Mouse (Mus musculus) adrenal gland, adult (tissue): ENCODE results near the gene Mcat.

Experiments
- DNase-seq, 2 experiments: peaks; one replicate each; pipeline ENCODE4 v3.0.0; 2022 to 2023; ENCODE audit warnings: low spot score in 1 of 2; ENCODE audit not compliant: inconsistent age in 2 of 2

The Mcat gene

GRCm38 (mm10) chr15:83563327-83563856 is at the start of gene Mcat, which contains the start of gene Tspo:
Mcat (minus strand) TSS chr15:83563787.
Tspo (plus strand) TSS chr15:83563592.
- DNase-seq = peak; percentile 89 to 96

DNA sequence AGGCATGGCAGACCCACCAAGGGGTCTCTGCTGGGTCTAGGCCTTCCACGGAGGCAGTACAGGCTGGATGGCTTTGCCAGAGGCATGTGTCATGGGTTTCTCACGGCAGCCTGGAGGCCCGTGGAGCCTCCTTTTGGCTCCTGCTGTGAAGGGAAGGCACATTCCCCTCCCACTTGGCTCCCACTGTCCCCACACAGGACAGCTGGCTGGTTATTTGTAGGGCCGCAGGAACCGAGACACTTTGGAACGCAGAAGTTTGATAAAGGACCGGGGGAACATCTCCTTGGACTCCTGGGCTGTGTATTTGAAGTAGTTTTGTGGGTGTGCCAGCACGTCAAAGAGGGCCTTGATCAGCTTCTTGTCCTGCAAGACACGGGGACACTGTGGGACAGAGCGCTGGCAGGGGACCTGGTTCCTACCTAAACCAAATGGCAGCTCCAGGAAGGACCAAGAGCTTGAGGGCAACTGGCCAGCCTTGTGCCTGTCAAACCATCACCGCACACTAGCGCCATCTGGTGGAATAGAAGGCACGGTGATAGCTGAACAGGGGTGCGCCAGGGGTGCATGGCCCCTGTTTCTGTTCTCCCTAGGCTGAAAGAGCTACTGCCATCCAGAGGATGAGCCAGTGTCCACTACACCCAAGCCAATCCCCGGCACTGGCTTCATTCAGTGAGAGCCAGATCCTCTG is 43.7 kb upstream of the Mcat start:
- peak; percentile 79 to 90 for DNase-seq

DNA sequence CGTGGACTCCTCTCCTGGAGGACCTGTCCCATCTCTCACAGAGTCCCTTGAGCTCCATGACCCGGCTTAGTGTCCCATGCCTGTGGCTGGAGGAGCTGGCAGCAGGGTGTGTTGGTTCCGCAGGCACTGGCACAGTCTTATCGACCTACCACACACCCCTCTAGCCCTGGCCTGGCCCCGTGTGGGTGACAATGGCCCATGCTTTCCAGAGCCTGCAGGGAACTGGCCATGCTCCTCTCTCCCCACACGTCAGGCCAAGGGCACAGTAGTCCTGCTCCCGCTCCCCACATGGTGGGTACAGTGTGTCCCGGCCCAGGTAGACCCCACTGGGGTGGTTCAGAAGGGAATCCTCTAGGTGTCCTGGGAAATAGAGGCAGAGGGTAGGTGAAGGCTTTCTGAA is 43.1 kb upstream of the Mcat start:
- DNase-seq = no peak

DNA sequence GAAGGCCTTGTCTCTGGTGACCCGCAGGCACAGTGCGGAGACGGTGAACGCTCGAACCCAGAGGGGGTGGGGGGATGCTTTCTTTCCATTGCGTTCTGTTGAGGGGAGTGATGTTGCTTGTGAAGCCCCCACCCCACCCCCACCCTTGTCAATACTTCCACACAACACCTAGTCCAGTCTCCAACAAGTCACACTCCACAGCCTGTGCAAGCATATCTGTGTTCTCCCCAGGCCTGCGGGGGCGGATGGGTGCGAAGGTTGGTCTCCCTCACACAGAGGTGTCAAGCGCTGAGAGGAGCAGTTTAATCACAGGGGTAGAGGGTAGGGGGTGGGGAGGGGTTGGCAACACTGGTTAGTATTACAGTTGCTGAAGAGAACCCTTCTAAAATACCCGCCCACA is 42.6 kb upstream of the Mcat start:
- DNase-seq = no peak

DNA sequence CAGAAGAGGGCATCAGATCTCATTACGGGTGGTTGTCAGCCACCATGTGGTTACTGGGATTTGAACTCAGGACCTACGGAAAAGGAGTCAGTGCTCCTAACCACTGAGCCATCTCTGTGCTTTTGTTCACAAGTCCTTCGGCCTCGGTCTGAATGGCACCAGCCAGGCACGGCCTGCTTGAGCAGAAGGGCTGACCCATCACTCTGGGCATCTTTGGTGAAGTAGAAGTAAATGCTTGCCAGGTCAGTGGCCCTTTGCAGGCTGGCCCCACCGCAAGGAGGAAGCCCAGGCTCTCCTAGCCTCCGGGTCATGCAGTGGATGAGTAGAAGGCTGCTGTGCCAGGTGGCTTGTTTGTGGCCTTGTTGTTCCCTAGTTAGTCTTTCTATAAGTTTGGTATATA is 39.8 kb upstream of the Mcat start:
- no peak for DNase-seq

- no peak for DNase-seq
Observed at GRCm38 (mm10) chr15:83603046-83603396, 39.4 kb upstream of the Mcat start.

DNA sequence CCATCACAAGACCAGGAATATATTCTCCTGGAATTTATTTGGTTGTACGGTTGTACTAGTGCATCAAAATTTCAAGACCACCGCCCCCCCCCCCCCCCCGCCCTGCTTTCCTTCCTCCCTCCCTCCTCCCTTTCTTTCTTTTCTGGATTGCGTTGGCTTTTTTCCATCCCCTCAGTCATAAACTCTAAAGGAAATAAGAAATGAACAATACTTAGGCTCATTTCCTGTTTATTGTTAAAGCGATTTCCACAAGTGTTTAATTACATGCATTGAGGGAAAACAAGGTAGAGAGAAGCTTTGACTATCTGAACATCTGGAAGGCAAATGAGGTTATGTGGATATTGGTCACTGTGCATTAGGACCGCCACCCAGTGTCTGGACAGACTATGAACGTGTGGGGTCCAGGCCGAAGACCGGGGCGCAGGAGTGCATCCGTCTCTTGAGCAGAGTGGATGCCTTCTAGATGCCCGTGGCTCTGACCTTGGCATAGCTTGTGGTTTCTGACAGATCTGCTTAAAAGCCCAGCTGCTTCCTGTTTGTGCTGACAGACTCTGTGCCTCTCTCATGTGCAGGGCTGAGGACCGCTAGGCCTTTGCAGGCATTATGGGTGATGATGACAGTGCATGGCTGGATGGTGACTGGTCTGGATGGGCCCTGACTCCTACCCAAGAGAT is 38.9 kb upstream of the Mcat start:
- DNase-seq = peak; percentile 62 to 81

GRCm38 (mm10) chr15:83601185-83601584 is 37.6 kb upstream of the Mcat start:
- no peak for DNase-seq

GRCm38 (mm10) chr15:83596833-83597232 is 33.2 kb upstream of the Mcat start:
- DNase-seq = no peak

GRCm38 (mm10) chr15:83595364-83595711 is 31.8 kb upstream of the Mcat start:
- no peak for DNase-seq

DNA sequence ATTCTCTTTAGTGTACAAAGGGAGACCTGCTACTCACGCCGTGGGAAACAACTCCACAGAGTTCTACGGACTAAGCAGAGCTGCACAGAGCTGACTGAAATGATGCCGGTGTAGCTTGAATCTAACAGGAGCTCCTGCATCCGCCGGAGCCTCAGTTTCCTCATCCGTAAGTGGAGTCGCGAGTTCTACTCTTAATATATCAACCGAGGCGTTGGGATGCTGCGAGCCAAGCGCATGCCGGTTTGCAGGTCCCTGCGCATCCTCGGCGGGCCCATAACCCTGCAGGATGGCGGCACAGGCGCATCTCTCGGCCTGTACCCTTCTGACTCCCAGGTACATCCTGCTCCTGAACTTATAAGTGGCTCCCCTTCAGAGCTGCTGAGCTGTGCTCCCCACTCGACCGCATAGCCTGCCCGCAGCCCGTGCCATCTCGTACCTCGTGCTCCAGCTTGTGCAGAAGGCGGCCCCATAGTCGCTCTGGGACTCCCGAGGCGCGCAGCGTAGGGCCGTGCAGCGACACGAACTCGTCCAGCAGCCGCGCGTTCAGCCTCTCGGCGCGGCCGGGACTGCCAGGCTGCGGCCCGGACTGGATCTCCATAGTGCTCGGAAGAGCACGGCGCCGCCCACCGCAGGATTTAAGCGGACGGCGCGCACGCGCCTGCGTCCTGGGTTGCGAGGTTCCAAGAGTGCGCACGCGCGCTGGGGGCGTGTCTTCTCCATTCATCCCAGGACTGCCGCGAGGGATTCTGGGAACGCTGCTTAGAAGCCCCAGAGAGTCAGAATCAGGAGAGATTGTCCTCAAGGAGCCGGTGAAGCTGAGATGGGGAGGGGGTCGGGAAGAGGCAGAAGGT is 31.2 kb upstream of the Mcat start, which contains the start of gene Ttll12:
TSS of gene Ttll12 (minus strand) at position 645 of the 851 bp plus-strand sequence.
- DNase-seq = peak; percentile 95 to 97

GRCm38 (mm10) chr15:83593702-83594512 is 30.3 kb upstream of the Mcat start:
- DNase-seq = peak in 1 of 2 experiments; percentile 47

- DNase-seq = peak; percentile 61 to 77
Observed at GRCm38 (mm10) chr15:83593189-83593585, 29.6 kb upstream of the Mcat start.

- DNase-seq = no peak
Observed at GRCm38 (mm10) chr15:83592260-83593188, 28.9 kb upstream of the Mcat start.

- no peak for DNase-seq
Observed at GRCm38 (mm10) chr15:83591758-83592157, 28.2 kb upstream of the Mcat start.

GRCm38 (mm10) chr15:83590841-83591240 is 27.3 kb upstream of the Mcat start:
- DNase-seq = peak in 1 of 2 experiments; percentile 41

DNA sequence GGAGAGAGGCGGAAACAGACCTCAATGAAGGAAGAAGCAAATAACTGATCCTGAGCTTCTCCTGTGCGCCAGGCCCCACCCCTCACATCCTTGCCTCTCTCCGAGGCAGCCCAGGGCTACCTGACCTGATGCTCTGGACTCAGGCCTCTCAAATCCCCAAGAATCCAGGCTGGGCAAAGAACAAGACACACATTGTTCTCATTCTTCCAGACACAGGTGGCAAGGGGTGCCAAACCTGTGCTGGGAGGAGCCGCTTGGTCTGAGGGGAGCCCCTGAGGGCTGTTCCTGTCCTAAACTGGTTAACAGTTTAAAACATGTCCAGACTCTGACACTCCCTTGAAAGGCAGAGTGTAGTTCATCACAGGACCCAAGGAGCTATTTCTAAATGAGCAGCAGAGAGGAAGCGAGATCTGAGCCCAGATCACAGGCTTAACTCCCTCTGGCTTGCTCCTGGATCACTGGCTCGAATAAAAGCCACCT is 21.2 kb upstream of the Mcat start:
- DNase-seq = no peak

GRCm38 (mm10) chr15:83583419-83584156 is 20.0 kb upstream of the Mcat start:
- peak; percentile 78 to 91 for DNase-seq

DNA sequence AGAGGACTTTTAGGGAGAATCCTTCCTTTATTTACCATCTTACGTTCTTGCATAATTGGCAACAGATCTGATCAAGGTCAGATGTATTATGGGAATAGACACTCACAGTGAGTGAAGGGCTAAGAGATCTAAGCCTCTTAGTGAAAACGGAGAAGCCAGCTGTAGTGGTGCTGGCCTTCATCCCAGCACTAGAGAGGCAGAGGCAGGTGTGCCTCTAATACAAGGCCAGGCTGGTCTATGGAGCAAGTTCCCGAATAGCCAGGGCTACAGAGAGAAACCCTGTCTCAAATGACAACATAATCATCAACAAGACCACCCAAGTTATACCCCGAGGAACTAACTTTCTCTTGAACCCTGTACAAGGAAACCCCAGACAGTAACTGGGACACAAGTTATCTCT is 19.3 kb upstream of the Mcat start:
- no peak for DNase-seq
